Mouse (Mus musculus): ENCODE measurements around the gene Sgpp2. TPM values are rescaled to one million over a fixed set of nuclear protein-coding genes. Genes with fewer than 3 reads are reported as not detected.

The Sgpp2 gene
- polyA plus RNA-seq, 1 experiment from 2014 or later: 3.6 TPM

GRCm38 (mm10) chr1:78338212-78338611 is 28.1 kb downstream of the Sgpp2 start:
- Histone ChIP-seq H3K27me3 (no peaks in the 10 kb centered on the region), H3K4me1 (peaks cover 20% of the 10 kb centered on the region), H3K9me3 (replicated peaks) (no peaks in the 10 kb centered on the region), H3K4me3 (replicated peaks) (no peak overlapping the region), H3K27ac (replicated peaks) (peak overlapping the region; percentile 73), H3K36me3 (no peaks in the 10 kb centered on the region), H3K4me2 (replicated peaks) (0 out of 2 replicates have a peak overlapping the region, but pooled peaks have one; percentile 17), H3K9ac (no peak overlapping the region)
- peak; percentile 84 for ATAC-seq (ENCODE audit: insufficient number of reproducible peaks, low FRiP score, low TSS enrichment, low read depth)
- 33% methylated on average over 9 of the region's 9 CpGs for WGBS

GRCm38 (mm10) chr1:78339941-78340340 is 29.8 kb downstream of the Sgpp2 start:
- WGBS: 74% methylated on average over 5 of the region's 5 CpGs
- no peak overlapping the region for H3K4me3 ChIP-seq (replicated peaks)
- no peak for ATAC-seq (ENCODE audit: insufficient number of reproducible peaks, low FRiP score, low TSS enrichment, low read depth)

GRCm38 (mm10) chr1:78340584-78340983 is 30.4 kb downstream of the Sgpp2 start:
- no peak for ATAC-seq (ENCODE audit: insufficient number of reproducible peaks, low FRiP score, low TSS enrichment, low read depth)
- WGBS: 54% methylated on average over 5 of the region's 5 CpGs
- H3K9ac ChIP-seq: no peak overlapping the region

More at GRCm38 (mm10) chr1:78339941-78340340, 29.8 kb downstream of the Sgpp2 start:
- Histone ChIP-seq H3K9me3 (replicated peaks) (no peaks in the 10 kb centered on the region), H3K4me2 (replicated peaks) (no peak overlapping the region), H3K4me1 (peaks cover 23% of the 10 kb centered on the region), H3K27me3 (no peaks in the 10 kb centered on the region), H3K36me3 (no peaks in the 10 kb centered on the region), H3K9ac (no peak overlapping the region), H3K27ac (replicated peaks) (no peak overlapping the region)

GRCm38 (mm10) chr1:78347317-78347806 is 37.2 kb downstream of the Sgpp2 start:
- WGBS: 64% methylated on average over 12 of the region's 12 CpGs
- H3K9me3 ChIP-seq (replicated peaks): no peaks in the 10 kb centered on the region

More at GRCm38 (mm10) chr1:78340584-78340983, 30.4 kb downstream of the Sgpp2 start:
- Histone ChIP-seq H3K4me2 (replicated peaks) (no peak overlapping the region), H3K36me3 (no peaks in the 10 kb centered on the region), H3K4me1 (peaks cover 23% of the 10 kb centered on the region), H3K4me3 (replicated peaks) (no peak overlapping the region), H3K9me3 (replicated peaks) (no peaks in the 10 kb centered on the region), H3K27me3 (no peaks in the 10 kb centered on the region), H3K27ac (replicated peaks) (no peak overlapping the region)

GRCm38 (mm10) chr1:78349219-78349618 is 39.1 kb downstream of the Sgpp2 start:
- H3K9ac ChIP-seq: no peak overlapping the region
- no peaks in the 10 kb centered on the region for H3K9me3 ChIP-seq (replicated peaks)
- WGBS: 88% methylated on average over 1 of the region's 1 CpGs
- H3K4me3 ChIP-seq (replicated peaks): no peak overlapping the region
- H3K27ac ChIP-seq (replicated peaks): no peak overlapping the region
- peaks cover 6% of the 10 kb centered on the region; the same call in 1 of the 2 replicates for H3K4me1 ChIP-seq
- no peaks in the 10 kb centered on the region for H3K36me3 ChIP-seq
- no peaks in the 10 kb centered on the region for H3K27me3 ChIP-seq
- no peak overlapping the region for H3K4me2 ChIP-seq (replicated peaks)
- ATAC-seq (ENCODE audit: insufficient number of reproducible peaks, low FRiP score, low TSS enrichment, low read depth): no peak

More at GRCm38 (mm10) chr1:78347317-78347806, 37.2 kb downstream of the Sgpp2 start:
- ATAC-seq (ENCODE audit: insufficient number of reproducible peaks, low FRiP score, low TSS enrichment, low read depth): peak; percentile 79
- Histone ChIP-seq H3K4me3 (replicated peaks) (no peak overlapping the region), H3K27ac (replicated peaks) (no peak overlapping the region), H3K4me2 (replicated peaks) (no peak overlapping the region), H3K27me3 (no peaks in the 10 kb centered on the region), H3K9ac (no peak overlapping the region), H3K4me1 (peaks cover 12% of the 10 kb centered on the region; the same call in 1 of the 2 replicates), H3K36me3 (no peaks in the 10 kb centered on the region)

GRCm38 (mm10) chr1:78353254-78353653 is 43.1 kb downstream of the Sgpp2 start:
- Histone ChIP-seq H3K27ac (replicated peaks) (no peak overlapping the region), H3K36me3 (no peaks in the 10 kb centered on the region), H3K4me3 (replicated peaks) (no peak overlapping the region), H3K9ac (no peak overlapping the region), H3K4me1 (peaks cover 13% of the 10 kb centered on the region), H3K9me3 (replicated peaks) (no peaks in the 10 kb centered on the region), H3K27me3 (no peaks in the 10 kb centered on the region), H3K4me2 (replicated peaks) (no peak overlapping the region)
- 88% methylated on average over 1 of the region's 1 CpGs for WGBS
- no peak for ATAC-seq (ENCODE audit: insufficient number of reproducible peaks, low FRiP score, low TSS enrichment, low read depth)

GRCm38 (mm10) chr1:78355123-78355522 is 45.0 kb downstream of the Sgpp2 start:
- Histone ChIP-seq H3K4me2 (replicated peaks) (no peak overlapping the region), H3K27me3 (no peaks in the 10 kb centered on the region), H3K4me1 (peaks cover 13% of the 10 kb centered on the region), H3K36me3 (no peaks in the 10 kb centered on the region), H3K4me3 (replicated peaks) (no peak overlapping the region), H3K9me3 (replicated peaks) (no peaks in the 10 kb centered on the region), H3K27ac (replicated peaks) (no peak overlapping the region), H3K9ac (no peak overlapping the region)
- ATAC-seq (ENCODE audit: insufficient number of reproducible peaks, low FRiP score, low TSS enrichment, low read depth): no peak
- WGBS: 49% methylated on average over 4 of the region's 4 CpGs

- no peaks in the 10 kb centered on the region for H3K27me3 ChIP-seq
- WGBS: 45% methylated on average over 4 of the region's 4 CpGs
- H3K36me3 ChIP-seq: no peaks in the 10 kb centered on the region
- ATAC-seq (ENCODE audit: insufficient number of reproducible peaks, low FRiP score, low TSS enrichment, low read depth): no peak
- no peak overlapping the region for H3K4me3 ChIP-seq (replicated peaks)
- peaks cover 8% of the 10 kb centered on the region for H3K4me1 ChIP-seq
- H3K9ac ChIP-seq: no peak overlapping the region
- H3K27ac ChIP-seq (replicated peaks): no peak overlapping the region
- H3K4me2 ChIP-seq (replicated peaks): no peak overlapping the region
- no peaks in the 10 kb centered on the region for H3K9me3 ChIP-seq (replicated peaks)
Observed at GRCm38 (mm10) chr1:78357415-78357814, 47.3 kb downstream of the Sgpp2 start.

GRCm38 (mm10) chr1:78357868-78358267 is 47.7 kb downstream of the Sgpp2 start:
- Histone ChIP-seq H3K9ac (no peak overlapping the region), H3K4me2 (replicated peaks) (no peak overlapping the region), H3K4me3 (replicated peaks) (no peak overlapping the region), H3K27me3 (no peaks in the 10 kb centered on the region), H3K27ac (replicated peaks) (no peak overlapping the region), H3K9me3 (replicated peaks) (no peaks in the 10 kb centered on the region), H3K36me3 (no peaks in the 10 kb centered on the region), H3K4me1 (peaks cover 8% of the 10 kb centered on the region)
- WGBS: 45% methylated on average over 1 of the region's 1 CpGs
- no peak for ATAC-seq (ENCODE audit: insufficient number of reproducible peaks, low FRiP score, low TSS enrichment, low read depth)

- H3K27me3 ChIP-seq: no peaks in the 10 kb centered on the region
- no peaks in the 10 kb centered on the region for H3K9me3 ChIP-seq (replicated peaks)
- H3K27ac ChIP-seq (replicated peaks): no peak overlapping the region
- no peaks in the 10 kb centered on the region for H3K36me3 ChIP-seq
- H3K4me1 ChIP-seq: peaks cover 5% of the 10 kb centered on the region; the same call in 1 of the 2 replicates
- no peak overlapping the region for H3K4me2 ChIP-seq (replicated peaks)
- WGBS: 55% methylated on average over 13 of the region's 13 CpGs
- H3K9ac ChIP-seq: no peak overlapping the region
- no peak overlapping the region for H3K4me3 ChIP-seq (replicated peaks)
- peak; percentile 72; the same call in 1 of the 2 replicates for ATAC-seq (ENCODE audit: insufficient number of reproducible peaks, low FRiP score, low TSS enrichment, low read depth)
Observed at GRCm38 (mm10) chr1:78363965-78364889, 54.1 kb downstream of the Sgpp2 start.

GRCm38 (mm10) chr1:78367806-78368205 is 57.7 kb downstream of the Sgpp2 start:
- WGBS: 40% methylated on average over 5 of the region's 5 CpGs
- Histone ChIP-seq H3K36me3 (no peaks in the 10 kb centered on the region), H3K27me3 (no peaks in the 10 kb centered on the region), H3K9ac (no peak overlapping the region), H3K4me3 (replicated peaks) (no peak overlapping the region), H3K4me2 (replicated peaks) (no peak overlapping the region), H3K27ac (replicated peaks) (no peak overlapping the region), H3K4me1 (peaks cover 22% of the 10 kb centered on the region), H3K9me3 (replicated peaks) (no peaks in the 10 kb centered on the region)
- ATAC-seq (ENCODE audit: insufficient number of reproducible peaks, low FRiP score, low TSS enrichment, low read depth): no peak
